Mouse (Mus musculus): ENCODE results near the gene Gm16440.
"Not testable (repeated sequence)": the region's sequence is repeated elsewhere in the genome, so short reads cannot be mapped to it uniquely, and the experiment has no call there.

Gene Gm16440

GRCm38 (mm10) chr14:6390219-6390618 is at the start of gene Gm16440:
TSS of gene Gm16440 (minus strand) at chr14:6390319.
- DNase-seq (ENCODE audit: extremely low spot score, low read depth, low spot score) = not testable (repeated sequence)

DNA sequence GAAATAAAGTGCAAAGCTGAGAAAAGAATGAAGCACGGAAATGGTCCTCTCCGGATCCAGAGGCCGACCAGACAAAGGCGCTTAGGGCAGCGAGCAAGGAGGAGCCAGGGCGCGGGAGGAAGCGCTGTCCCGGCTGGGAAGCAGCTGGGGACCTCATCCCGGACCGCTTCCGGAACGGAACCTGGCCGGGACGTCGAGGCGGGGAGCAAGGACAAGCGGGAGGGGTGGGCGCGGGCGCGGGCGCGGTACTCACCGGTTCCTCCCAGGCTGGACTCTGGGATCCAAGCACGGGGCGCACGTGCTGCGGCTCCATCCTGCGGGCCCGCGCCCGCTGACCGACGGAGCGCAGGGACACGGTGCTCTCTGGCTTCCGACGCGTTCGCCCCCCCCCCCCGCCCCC is 36.6 kb upstream of the Gm16440 start:
- DNase-seq (ENCODE audit: extremely low spot score, low read depth, low spot score) = not testable (repeated sequence)

- DNase-seq (ENCODE audit: extremely low spot score, low read depth, low spot score) = not testable (repeated sequence)
Observed at GRCm38 (mm10) chr14:6426353-6426752, 36.2 kb upstream of the Gm16440 start.

GRCm38 (mm10) chr14:6412382-6412781 is 22.3 kb upstream of the Gm16440 start, which contains the start of gene Gm3591:
TSS of gene Gm3591 (minus strand) at chr14:6412482.
- not testable (repeated sequence) for DNase-seq (ENCODE audit: extremely low spot score, low read depth, low spot score)

- not testable (repeated sequence) for DNase-seq (ENCODE audit: extremely low spot score, low read depth, low spot score)
Observed at GRCm38 (mm10) chr14:6343578-6343977, 46.5 kb downstream of the Gm16440 start, which contains the start of gene Gm3618. TSS of gene Gm3618 (minus strand) at chr14:6343678.

Data from hindlimb bud, embryonic 11.5 days (tissue).